Mouse (Mus musculus) small intestine, adult 2 months (tissue): ENCODE data around the gene Igf2r. TPM values are rescaled to one million over a fixed set of nuclear protein-coding genes. Genes with fewer than 3 reads are reported as not detected.

ENCODE experiments used
- H3K27ac ChIP-seq: fragments of 200-500 bp; 2 replicates; pipeline ENCODE4 v1.5.1; 2012; ENCODE audit warnings: low read depth, low read length, control low read depth, inconsistent platforms; ENCODE audit not compliant: insufficient read depth
- H3K27me3 ChIP-seq: fragments of 200-500 bp; 2 replicates; pipeline ENCODE4 v1.6.1; 2012; ENCODE audit warnings: mild to moderate bottlenecking, moderate library complexity, low read length, inconsistent platforms; ENCODE audit not compliant: control insufficient read depth, insufficient read depth
- H3K36me3 ChIP-seq: fragments of 200-500 bp; 2 replicates; pipeline ENCODE4 v1.6.1; 2012; ENCODE audit warnings: mild to moderate bottlenecking, low read length, control low read depth, inconsistent platforms; ENCODE audit not compliant: control insufficient read depth, insufficient read depth
- H3K4me1 ChIP-seq: fragments of 200-500 bp; 2 replicates; pipeline ENCODE4 v1.6.1; 2012; ENCODE audit warnings: low read length, inconsistent platforms, mixed read lengths; ENCODE audit not compliant: control insufficient read depth, insufficient read depth, insufficient read length
- H3K4me3 ChIP-seq: fragments of 200-500 bp; 2 replicates; pipeline ENCODE4 v1.5.1; 2012; ENCODE audit warnings: low read depth, mild to moderate bottlenecking, control low read depth, inconsistent platforms, low read length, moderate library complexity
- CTCF ChIP-seq: fragments of 200-500 bp; IDR thresholded peaks from 2 replicates; pipeline ENCODE4 v1.5.1; 2012; ENCODE audit warnings: low read depth, mild to moderate bottlenecking, control low read depth, inconsistent platforms, low read length, moderate library complexity, mixed read lengths; ENCODE audit not compliant: insufficient replicate concordance, insufficient read length; ENCODE audit errors: extremely low read depth
- POLR2A ChIP-seq: fragments of 200-500 bp; IDR thresholded peaks from 2 replicates; pipeline ENCODE4 v1.6.1; 2012; ENCODE audit warnings: low read depth, mild to moderate bottlenecking, control low read depth, inconsistent platforms, low read length, moderate library complexity
- WGBS: fragments of 180-500 bp; shearing (Covaris S2); methylation state at CpG from one replicate; pipeline ENCODE4 v1.1.7; 2018; 5-methylcytosine and 5-hydroxymethylcytosine counted together
- polyA plus RNA-seq: library from polyadenylated mRNA; depleted of rRNA; stranded (reverse); fragments of >200 nt; gene quantifications from 2 replicates; pipeline ENCODE4 v1.2.3, GENCODE M21; 2012

Gene Igf2r
- polyA plus RNA-seq, 1 experiment: 19.7 TPM

GRCm38 (mm10) chr17:12745761-12746160 lies 23.7 kb downstream of the Igf2r start:
- no peak for TF ChIP-seq CTCF
- TF ChIP-seq POLR2A: no peak
- Histone ChIP-seq H3K36me3 (no peaks in the 10 kb centered on the region), H3K4me3 (no peak overlapping the region), H3K27ac (0 out of 2 replicates have a peak overlapping the region, but pooled peaks have one; percentile 15), H3K27me3 (no peaks in the 10 kb centered on the region), H3K4me1 (peaks cover 10% of the 10 kb centered on the region; the same call in 1 of the 2 replicates)
- WGBS: 58% methylated on average over 4 of the region's 4 CpGs

GRCm38 (mm10) chr17:12744071-12744470 lies 25.4 kb downstream of the Igf2r start:
- peaks cover 9% of the 10 kb centered on the region; the same call in 1 of the 2 replicates for H3K4me1 ChIP-seq
- H3K36me3 ChIP-seq: 0 out of 2 replicates have a peak, but pooled peaks cover under 1% of the 10 kb centered on the region
- 83% methylated on average over 1 of the region's 1 CpGs for WGBS
- TF ChIP-seq POLR2A: no peak
- no peak overlapping the region for H3K4me3 ChIP-seq
- H3K27me3 ChIP-seq: no peaks in the 10 kb centered on the region
- H3K27ac ChIP-seq: no peak overlapping the region

DNA sequence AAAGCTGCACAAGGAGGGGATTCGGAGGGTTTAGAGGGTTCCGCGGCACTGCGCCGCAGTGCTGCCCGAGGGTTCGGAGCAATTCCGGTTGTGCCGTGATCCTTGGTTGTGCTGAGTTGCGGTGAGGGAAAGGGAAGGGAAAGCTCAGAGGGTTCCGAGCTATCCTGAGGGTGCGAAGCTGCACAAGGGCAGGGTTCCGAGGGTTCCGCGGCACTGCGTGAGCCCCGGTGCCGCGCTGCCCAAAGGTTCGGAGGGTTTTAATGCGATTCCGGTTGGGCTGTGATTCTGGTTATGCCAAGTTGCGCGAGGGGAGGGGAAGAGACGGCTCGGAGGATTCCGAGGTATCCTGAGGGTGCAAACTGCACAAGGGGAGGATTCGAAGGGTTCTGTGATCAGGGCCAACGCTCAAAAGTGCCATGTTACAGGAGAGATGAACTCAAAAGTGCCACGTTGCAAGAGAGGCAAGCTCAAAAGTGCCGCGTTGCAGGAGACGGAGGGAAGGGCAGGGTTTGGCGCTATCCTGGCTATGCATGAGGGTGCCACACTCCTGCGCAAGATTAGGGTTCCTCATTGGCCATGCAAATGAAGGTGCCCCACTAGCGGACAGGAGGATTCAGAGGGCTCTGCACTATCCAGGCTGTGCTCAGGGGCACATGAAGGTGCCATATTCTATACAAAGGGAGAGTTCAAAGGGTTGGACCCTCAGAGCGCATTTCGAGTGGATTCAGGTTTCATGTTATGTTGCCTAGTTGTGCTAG lies 27.1 kb downstream of the Igf2r start:
- TF ChIP-seq CTCF: no peak
- no peak for TF ChIP-seq POLR2A
- no peak overlapping the region for H3K27ac ChIP-seq

GRCm38 (mm10) chr17:12741218-12741968 lies 28.1 kb downstream of the Igf2r start:
- Histone ChIP-seq H3K27ac (peak overlapping the region; percentile 67), H3K27me3 (no peaks in the 10 kb centered on the region), H3K4me1 (peaks cover 9% of the 10 kb centered on the region; the same call in 1 of the 2 replicates), H3K4me3 (peak overlapping the region; percentile 95), H3K36me3 (0 out of 2 replicates have a peak, but pooled peaks cover 3% of the 10 kb centered on the region)
- no peak; the same call in 1 of the 2 replicates for TF ChIP-seq CTCF
- peak; percentile 86 for TF ChIP-seq POLR2A
- WGBS: 58% methylated on average over 41 of the region's 45 CpGs

More for the DNA sequence above, 27.1 kb downstream of the Igf2r start:
- Histone ChIP-seq H3K4me1 (peaks cover 9% of the 10 kb centered on the region; the same call in 1 of the 2 replicates), H3K27me3 (no peaks in the 10 kb centered on the region), H3K36me3 (0 out of 2 replicates have a peak, but pooled peaks cover 3% of the 10 kb centered on the region), H3K4me3 (peak overlapping the region; percentile 95)
- 54% methylated on average over 38 of the region's 38 CpGs for WGBS

DNA sequence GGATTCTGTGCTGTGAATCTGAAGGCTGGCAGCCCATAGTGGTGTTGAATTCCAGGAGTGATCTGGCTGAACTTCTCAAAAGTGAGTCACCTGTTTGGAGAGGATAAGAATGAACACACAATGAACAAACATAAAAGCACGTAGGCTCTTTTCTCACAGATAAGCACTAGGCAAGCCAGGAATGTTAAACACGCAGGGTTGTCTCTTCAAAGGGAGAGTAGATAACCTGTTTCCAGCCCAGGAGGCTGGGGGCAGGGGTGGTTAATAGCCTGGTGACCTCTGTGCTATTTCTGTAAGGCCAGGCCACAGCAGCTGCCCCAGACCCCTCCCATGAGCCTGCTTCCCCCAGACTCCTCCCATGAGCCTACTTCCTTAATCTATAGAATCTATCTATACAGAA lies 29.1 kb downstream of the Igf2r start:
- Histone ChIP-seq H3K27ac (no peak overlapping the region), H3K36me3 (0 out of 2 replicates have a peak, but pooled peaks cover 5% of the 10 kb centered on the region), H3K4me1 (peaks cover 7% of the 10 kb centered on the region; the same call in 1 of the 2 replicates), H3K4me3 (no peak overlapping the region), H3K27me3 (no peaks in the 10 kb centered on the region)
- WGBS: 34% methylated on average over 2 of the region's 2 CpGs
- TF ChIP-seq POLR2A (no peak), CTCF (no peak)

GRCm38 (mm10) chr17:12739516-12739915 lies 29.9 kb downstream of the Igf2r start:
- 75% methylated on average over 4 of the region's 4 CpGs for WGBS
- no peak for TF ChIP-seq POLR2A
- no peak for TF ChIP-seq CTCF
- no peaks in the 10 kb centered on the region for H3K27me3 ChIP-seq
- H3K27ac ChIP-seq: no peak overlapping the region
- H3K36me3 ChIP-seq: 0 out of 2 replicates have a peak, but pooled peaks cover 5% of the 10 kb centered on the region
- H3K4me1 ChIP-seq: peaks cover 5% of the 10 kb centered on the region; the same call in 1 of the 2 replicates
- no peak overlapping the region for H3K4me3 ChIP-seq

DNA sequence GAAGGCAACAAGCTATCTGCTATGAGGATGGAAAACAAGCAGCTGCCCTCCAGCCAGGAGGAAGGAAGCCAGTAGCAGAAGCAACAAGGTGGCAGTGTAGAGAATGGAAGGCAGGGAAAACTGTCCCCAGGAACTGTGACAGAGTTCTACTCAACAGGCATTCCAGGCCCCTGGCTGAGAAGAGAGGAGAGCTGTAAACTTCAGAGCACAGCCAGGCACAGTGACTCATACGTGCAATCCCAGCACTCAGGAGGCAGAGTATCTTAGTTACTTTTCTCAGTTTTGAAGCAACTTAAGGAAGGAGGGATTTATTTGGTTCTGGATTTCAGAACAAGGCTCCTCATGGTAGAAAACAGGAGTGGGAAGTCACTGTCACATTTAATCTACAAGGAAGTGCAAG lies 31.5 kb downstream of the Igf2r start:
- Histone ChIP-seq H3K4me3 (no peak overlapping the region), H3K27me3 (no peaks in the 10 kb centered on the region), H3K36me3 (peaks cover 5% of the 10 kb centered on the region), H3K27ac (no peak overlapping the region), H3K4me1 (peaks cover 3% of the 10 kb centered on the region; the same call in 1 of the 2 replicates)
- TF ChIP-seq POLR2A (no peak), CTCF (no peak)
- WGBS: 51% methylated on average over 1 of the region's 1 CpGs
